Mouse (Mus musculus) splenic B cell, adult 2 months (primary cell): ENCODE results near the gene Hipk4.

Source experiments
- DNase-seq: peaks from one replicate; pipeline ENCODE4 v3.0.0-alpha.2; 2011; ENCODE audit warnings: low read depth, low spot score
- H3K27me3 ChIP-seq: 2 replicates; pipeline ENCODE4 v1.6.1; 2012; ENCODE audit warnings: mild to moderate bottlenecking, low read length, moderate library complexity, mixed read lengths; ENCODE audit not compliant: control insufficient read depth, poor library complexity, insufficient read depth, severe bottlenecking
- H3K36me3 ChIP-seq: 2 replicates; pipeline ENCODE4 v1.6.1; 2012; ENCODE audit warnings: mild to moderate bottlenecking, low read length, moderate library complexity, mixed read lengths; ENCODE audit not compliant: control insufficient read depth, poor library complexity, insufficient read depth, severe bottlenecking

Gene Hipk4

GRCm38 (mm10) chr7:27514961-27515360 lies 8.1 kb upstream of the Hipk4 start:
- no peaks in the 10 kb centered on the region for H3K36me3 ChIP-seq
- DNase-seq = no peak

GRCm38 (mm10) chr7:27518314-27518713 lies 4.8 kb upstream of the Hipk4 start:
- no peak for DNase-seq
- H3K36me3 ChIP-seq = no peaks in the 10 kb centered on the region
- no peaks in the 10 kb centered on the region for H3K27me3 ChIP-seq

More at GRCm38 (mm10) chr7:27514961-27515360, 8.1 kb upstream of the Hipk4 start:
- no peaks in the 10 kb centered on the region for H3K27me3 ChIP-seq

- Histone ChIP-seq H3K36me3 (no peaks in the 10 kb centered on the region), H3K27me3 (no peaks in the 10 kb centered on the region)
- DNase-seq = no peak
Measured at GRCm38 (mm10) chr7:27520104-27520503, 3.0 kb upstream of the Hipk4 start.

GRCm38 (mm10) chr7:27520599-27520998 lies 2.5 kb upstream of the Hipk4 start:
- no peaks in the 10 kb centered on the region for H3K36me3 ChIP-seq
- no peak for DNase-seq
- no peaks in the 10 kb centered on the region for H3K27me3 ChIP-seq

GRCm38 (mm10) chr7:27523805-27524204 lies 738 bp downstream of the Hipk4 start:
- Histone ChIP-seq H3K27me3 (no peaks in the 10 kb centered on the region), H3K36me3 (no peaks in the 10 kb centered on the region)
- no peak for DNase-seq

GRCm38 (mm10) chr7:27526039-27526827 lies 3.2 kb downstream of the Hipk4 start:
- peak; percentile 87 for DNase-seq
- Histone ChIP-seq H3K27me3 (no peaks in the 10 kb centered on the region), H3K36me3 (no peaks in the 10 kb centered on the region)

GRCm38 (mm10) chr7:27529070-27529469 lies 6.0 kb downstream of the Hipk4 start:
- Histone ChIP-seq H3K27me3 (no peaks in the 10 kb centered on the region), H3K36me3 (peaks cover 6% of the 10 kb centered on the region; the same call in 1 of the 2 replicates)
- no peak for DNase-seq

GRCm38 (mm10) chr7:27530937-27531336 lies 7.9 kb downstream of the Hipk4 start:
- Histone ChIP-seq H3K36me3 (peaks cover 11% of the 10 kb centered on the region), H3K27me3 (no peaks in the 10 kb centered on the region)
- no peak for DNase-seq

- no peak for DNase-seq
- no peaks in the 10 kb centered on the region for H3K27me3 ChIP-seq
- H3K36me3 ChIP-seq = peaks cover 15% of the 10 kb centered on the region
Measured at GRCm38 (mm10) chr7:27531707-27532106, 8.6 kb downstream of the Hipk4 start.

GRCm38 (mm10) chr7:27532480-27533050 lies 9.5 kb downstream of the Hipk4 start:
- H3K36me3 ChIP-seq = peaks cover 15% of the 10 kb centered on the region
- no peak for DNase-seq
- no peaks in the 10 kb centered on the region for H3K27me3 ChIP-seq

GRCm38 (mm10) chr7:27535386-27535785 lies 12.3 kb downstream of the Hipk4 start:
- no peak for DNase-seq
- Histone ChIP-seq H3K36me3 (peaks cover 15% of the 10 kb centered on the region), H3K27me3 (no peaks in the 10 kb centered on the region)

GRCm38 (mm10) chr7:27536618-27537017 lies 13.6 kb downstream of the Hipk4 start:
- Histone ChIP-seq H3K27me3 (no peaks in the 10 kb centered on the region), H3K36me3 (peaks cover 14% of the 10 kb centered on the region)
- peak; percentile 31 for DNase-seq

- no peak for DNase-seq
- Histone ChIP-seq H3K36me3 (peaks cover 9% of the 10 kb centered on the region; the same call in 1 of the 2 replicates), H3K27me3 (no peaks in the 10 kb centered on the region)
Measured at GRCm38 (mm10) chr7:27537998-27538397, 14.9 kb downstream of the Hipk4 start.

- Histone ChIP-seq H3K27me3 (no peaks in the 10 kb centered on the region), H3K36me3 (peaks cover 9% of the 10 kb centered on the region; the same call in 1 of the 2 replicates)
- DNase-seq = no peak
Measured at GRCm38 (mm10) chr7:27538797-27539196, 15.7 kb downstream of the Hipk4 start.

- Histone ChIP-seq H3K27me3 (no peaks in the 10 kb centered on the region), H3K36me3 (peaks cover 5% of the 10 kb centered on the region; the same call in 1 of the 2 replicates)
- DNase-seq = no peak
Measured at GRCm38 (mm10) chr7:27540521-27540920, 17.5 kb downstream of the Hipk4 start.
